Mouse (Mus musculus): Measurements from ENCODE around the gene Rai1.

DNA sequence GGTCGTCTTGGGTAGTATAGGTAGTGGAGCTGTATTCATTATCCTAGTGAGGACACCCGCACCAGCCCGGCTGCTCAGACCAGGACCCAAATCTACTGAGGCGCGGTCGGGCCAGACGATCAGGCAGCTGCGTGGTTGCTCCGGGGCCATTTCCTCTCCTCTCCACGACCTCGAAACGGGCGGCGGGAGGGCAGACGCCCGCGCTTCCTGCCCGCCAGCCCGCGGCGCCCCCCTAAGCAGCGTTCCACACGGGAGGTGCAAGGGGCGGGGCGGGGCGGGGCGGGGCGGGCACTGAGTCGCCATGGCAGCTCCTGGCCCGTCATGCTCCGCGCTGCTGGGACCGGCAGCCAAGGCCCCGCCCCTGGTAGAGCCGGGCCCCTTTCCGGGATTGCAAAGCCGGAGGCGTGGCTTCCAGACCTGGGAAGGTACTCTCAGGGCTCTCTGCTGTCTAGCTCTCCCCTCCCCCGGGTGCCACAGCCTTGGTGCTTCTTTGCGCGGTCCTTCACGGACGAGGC lies 10.3 kb downstream of the Rai1 start:
- TF ChIP-seq EP300 (IDR thresholded peaks at IDR 0.05; ENCODE audit: low read length) (no peak), POLR2A (IDR thresholded peaks at IDR 0.05; ENCODE audit: low read depth, low read length) (peak; percentile 88), MAFK (IDR thresholded peaks at IDR 0.05; ENCODE audit: insufficient replicate concordance, low read length) (no peak), GABPA (IDR thresholded peaks at IDR 0.05; ENCODE audit: insufficient replicate concordance, low read depth, low read length) (no peak), HCFC1 (IDR thresholded peaks at IDR 0.05; ENCODE audit: low read depth, low read length) (peak; percentile 70), BHLHE40 (IDR thresholded peaks at IDR 0.05; ENCODE audit: low read depth, low read length) (no peak), CTCF (conservative IDR thresholded peaks at IDR 0.05 in 1 of 2, IDR thresholded peaks at IDR 0.05 in 1 of 2; ENCODE audit: low read depth in 2 of 2, low read length in 2 of 2) (no peak), POLR2AphosphoS2 (IDR thresholded peaks at IDR 0.05; ENCODE audit: low read depth, low read length) (no peak)

Data from CH12.LX (cell line).